Mouse (Mus musculus): ENCODE measurements around the gene Slco2a1. TPM values are rescaled to one million over a fixed set of nuclear protein-coding genes. Genes with fewer than 3 reads are reported as not detected.

The Slco2a1 gene
- polyA plus RNA-seq, 1 experiment = 289 TPM

DNA sequence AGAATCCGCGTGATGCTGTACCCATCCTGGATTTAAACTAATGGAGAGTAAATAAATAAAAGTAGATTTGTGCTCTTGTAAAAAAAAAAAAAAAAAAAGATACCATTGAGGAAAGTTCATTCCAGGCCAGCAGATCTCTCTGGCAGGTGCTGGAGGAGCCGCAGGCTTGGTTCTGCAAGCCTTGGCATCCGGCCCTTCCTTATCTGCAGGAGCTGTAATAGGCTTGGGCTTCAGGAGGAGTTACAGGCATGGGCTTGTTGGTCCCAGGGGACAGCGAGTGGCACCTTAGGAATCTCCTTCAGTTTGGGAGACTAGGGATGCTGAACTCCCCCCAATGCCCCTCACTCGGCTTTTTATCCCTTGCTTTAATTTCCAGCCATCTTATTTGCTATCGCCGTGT lies 80.3 kb downstream of the Slco2a1 start:
- WGBS = 82% methylated on average over 8 of the region's 8 CpGs
- TF ChIP-seq POLR2A (IDR thresholded peaks at IDR 0.05; ENCODE audit: borderline replicate concordance, extremely low read depth, low read depth, low read length) (no peak), CTCF (IDR thresholded peaks at IDR 0.05; ENCODE audit: insufficient read depth, low read length) (no peak)
- Histone ChIP-seq H3K4me1 (ENCODE audit: control insufficient read depth, insufficient read depth, low read length) (peaks cover 9% of the 10 kb centered on the region), H3K4me3 (replicated peaks; ENCODE audit: extremely low read depth, low read depth, low read length) (no peak overlapping the region)
- DNase-seq = no peak

DNA sequence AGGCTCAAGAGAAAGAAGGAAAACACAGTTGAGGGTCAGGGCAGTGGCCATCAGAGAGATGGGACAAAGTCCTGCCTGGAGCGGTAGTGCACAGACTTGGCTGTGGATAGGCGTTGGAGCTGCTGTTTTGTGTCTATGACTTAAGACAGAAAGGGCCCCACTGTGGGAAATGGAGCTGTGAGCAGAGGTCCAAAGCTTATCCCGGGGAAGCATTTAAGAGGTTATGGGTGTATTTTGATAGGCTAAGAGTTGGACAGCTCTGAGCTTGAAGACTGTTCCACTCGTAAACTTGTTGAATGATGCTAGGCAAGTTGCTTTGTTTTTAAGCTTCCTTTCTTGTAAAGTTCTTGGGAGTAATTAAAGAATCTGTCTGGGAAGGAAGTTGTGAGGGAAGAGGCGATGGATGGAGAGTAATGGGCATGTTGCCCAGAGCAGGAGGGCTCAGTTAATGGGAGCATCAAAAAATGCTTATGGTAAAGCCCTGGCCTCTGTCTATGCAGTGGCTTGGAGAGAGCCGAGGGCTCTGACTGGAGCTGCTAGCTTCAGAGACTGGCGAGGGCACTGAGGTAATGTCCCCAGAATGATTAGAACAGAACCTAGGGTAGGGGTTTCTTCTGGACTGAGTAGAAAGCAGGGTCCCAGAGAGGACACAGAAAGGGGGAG lies 83.2 kb downstream of the Slco2a1 start:
- no peak for TF ChIP-seq POLR2A (IDR thresholded peaks at IDR 0.05; ENCODE audit: borderline replicate concordance, extremely low read depth, low read depth, low read length)
- TF ChIP-seq CTCF (IDR thresholded peaks at IDR 0.05; ENCODE audit: insufficient read depth, low read length) = no peak
- Histone ChIP-seq H3K4me1 (ENCODE audit: control insufficient read depth, insufficient read depth, low read length) (peaks cover 16% of the 10 kb centered on the region), H3K4me3 (replicated peaks; ENCODE audit: extremely low read depth, low read depth, low read length) (no peak overlapping the region)
- WGBS = 51% methylated on average over 7 of the region's 7 CpGs
- DNase-seq = no peak

DNA sequence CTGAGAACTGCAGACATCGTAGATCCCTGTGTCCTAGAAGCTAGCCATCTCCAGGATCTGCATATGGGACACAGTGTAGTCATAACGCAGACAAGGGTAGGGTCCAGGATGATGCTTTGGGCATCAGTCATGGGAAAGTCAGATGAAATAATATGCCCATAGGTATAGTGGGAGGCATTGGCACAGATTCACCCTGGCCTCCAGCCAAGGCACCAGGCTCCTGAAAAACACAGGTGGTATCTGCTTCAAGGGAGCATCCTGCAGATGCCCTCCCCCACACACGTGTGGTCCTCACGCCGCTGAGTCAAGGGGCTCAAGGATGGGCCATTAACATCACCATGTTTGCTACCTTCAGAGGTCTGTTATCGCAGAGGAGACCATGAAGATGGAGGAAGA lies 83.7 kb downstream of the Slco2a1 start:
- no peak for DNase-seq
- TF ChIP-seq CTCF (IDR thresholded peaks at IDR 0.05; ENCODE audit: insufficient read depth, low read length) = no peak
- no peak for TF ChIP-seq POLR2A (IDR thresholded peaks at IDR 0.05; ENCODE audit: borderline replicate concordance, extremely low read depth, low read depth, low read length)
- 89% methylated on average over 6 of the region's 6 CpGs for WGBS
- H3K4me1 ChIP-seq (ENCODE audit: control insufficient read depth, insufficient read depth, low read length) = peaks cover 20% of the 10 kb centered on the region
- H3K4me3 ChIP-seq (replicated peaks; ENCODE audit: extremely low read depth, low read depth, low read length) = no peak overlapping the region

DNA sequence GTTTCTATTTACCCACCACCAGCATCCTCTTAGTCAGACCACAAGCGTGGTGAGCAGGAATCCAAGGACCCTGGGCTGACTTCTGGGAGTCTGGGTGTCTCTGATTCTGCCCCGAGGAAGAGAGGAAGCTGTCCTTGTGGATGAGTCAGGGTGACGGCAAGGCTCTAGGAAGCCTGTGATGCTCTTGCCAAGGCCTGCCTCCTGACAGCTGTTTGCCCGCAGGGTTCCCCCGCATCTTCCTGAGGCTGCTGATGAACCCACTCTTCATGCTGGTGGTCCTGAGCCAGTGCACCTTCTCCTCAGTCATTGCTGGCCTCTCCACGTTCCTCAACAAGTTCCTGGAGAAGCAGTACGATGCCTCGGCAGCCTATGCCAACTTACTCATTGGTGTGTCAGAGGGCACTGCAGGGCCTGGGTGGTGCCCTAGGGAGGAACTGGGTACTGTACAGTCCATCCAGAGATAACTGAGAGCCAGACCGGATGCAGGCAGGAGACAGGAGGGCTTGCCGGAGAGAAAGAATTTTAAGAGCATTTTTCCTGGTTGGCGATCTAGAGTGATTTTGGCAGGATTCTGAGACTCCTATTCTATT lies 84.5 kb downstream of the Slco2a1 start:
- DNase-seq = no peak
- H3K4me3 ChIP-seq (replicated peaks; ENCODE audit: extremely low read depth, low read depth, low read length) = no peak overlapping the region
- H3K4me1 ChIP-seq (ENCODE audit: control insufficient read depth, insufficient read depth, low read length) = peaks cover 28% of the 10 kb centered on the region
- WGBS = 36% methylated on average over 11 of the region's 11 CpGs
- TF ChIP-seq POLR2A (IDR thresholded peaks at IDR 0.05; ENCODE audit: borderline replicate concordance, extremely low read depth, low read depth, low read length) (no peak), CTCF (IDR thresholded peaks at IDR 0.05; ENCODE audit: insufficient read depth, low read length) (no peak)

DNA sequence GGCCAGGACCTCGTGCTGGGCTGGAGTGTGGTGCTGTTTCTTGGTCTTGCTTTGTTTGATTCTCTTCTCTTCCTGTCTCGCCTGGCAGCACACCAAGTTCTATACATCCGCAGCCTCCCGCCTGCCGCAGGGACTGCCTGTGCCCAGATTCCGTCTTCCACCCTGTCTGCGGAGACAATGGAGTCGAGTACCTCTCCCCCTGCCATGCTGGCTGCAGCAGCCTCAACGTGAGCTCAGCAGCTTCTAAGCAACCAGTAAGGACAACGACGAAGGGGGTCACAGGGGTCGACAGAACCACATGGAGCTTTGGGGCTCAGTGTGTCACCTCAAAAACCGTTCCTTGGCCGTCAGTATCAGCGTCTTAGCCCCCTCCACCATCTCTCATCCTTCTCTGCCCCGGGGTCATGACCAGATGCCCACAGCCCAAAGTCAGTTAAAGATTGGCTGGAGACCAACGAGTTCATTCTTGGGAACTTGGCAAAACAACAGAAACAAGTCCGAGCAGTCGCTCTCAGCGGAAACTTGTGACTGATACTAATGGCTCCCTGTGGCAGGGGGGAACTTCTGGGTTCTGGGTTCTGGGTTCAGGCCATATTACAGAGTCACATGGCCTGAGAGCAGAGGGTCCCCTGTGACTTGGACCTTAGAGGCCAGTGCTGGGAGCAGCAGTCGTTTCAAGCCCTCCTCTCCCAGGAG lies 88.5 kb downstream of the Slco2a1 start:
- DNase-seq = peak; percentile 52

DNA sequence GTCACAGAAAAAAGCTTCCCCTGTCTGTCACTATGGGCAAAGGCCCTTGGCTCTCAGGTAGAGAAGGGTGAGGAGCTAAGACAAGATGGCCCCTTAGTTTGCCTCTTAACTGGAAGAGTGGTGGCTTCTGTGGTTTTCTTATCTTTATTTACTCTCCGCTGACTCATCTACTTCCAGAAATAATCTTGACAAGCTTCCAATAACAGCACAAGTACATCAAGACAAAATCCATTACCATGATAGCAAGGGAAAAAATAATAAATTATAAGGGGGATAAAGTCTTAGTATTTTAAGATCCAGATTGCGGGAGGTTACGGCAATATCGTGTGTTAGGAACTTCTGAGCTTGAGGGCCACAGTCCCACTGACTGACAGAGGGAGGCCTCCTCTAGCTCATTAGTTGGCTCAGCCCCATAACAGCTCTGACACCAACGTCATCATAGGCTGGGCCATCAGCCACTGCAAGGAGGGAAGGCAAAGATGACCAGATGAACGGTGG lies 89.7 kb downstream of the Slco2a1 start:
- Histone ChIP-seq H3K4me1 (ENCODE audit: control insufficient read depth, insufficient read depth, low read length) (peaks cover 22% of the 10 kb centered on the region), H3K4me3 (replicated peaks; ENCODE audit: extremely low read depth, low read depth, low read length) (no peak overlapping the region)
- DNase-seq = no peak
- WGBS = 35% methylated on average over 6 of the region's 6 CpGs
- TF ChIP-seq CTCF (IDR thresholded peaks at IDR 0.05; ENCODE audit: insufficient read depth, low read length) (no peak), POLR2A (IDR thresholded peaks at IDR 0.05; ENCODE audit: borderline replicate concordance, extremely low read depth, low read depth, low read length) (no peak)

More for the DNA sequence above, 88.5 kb downstream of the Slco2a1 start:
- H3K4me3 ChIP-seq (replicated peaks; ENCODE audit: extremely low read depth, low read depth, low read length) = no peak overlapping the region
- 34% methylated on average over 21 of the region's 21 CpGs for WGBS
- TF ChIP-seq CTCF (IDR thresholded peaks at IDR 0.05; ENCODE audit: insufficient read depth, low read length) (no peak), POLR2A (IDR thresholded peaks at IDR 0.05; ENCODE audit: borderline replicate concordance, extremely low read depth, low read depth, low read length) (peak; percentile 30; the same call in 1 of the 2 replicates)
- peaks cover 28% of the 10 kb centered on the region for H3K4me1 ChIP-seq (ENCODE audit: control insufficient read depth, insufficient read depth, low read length)

DNA sequence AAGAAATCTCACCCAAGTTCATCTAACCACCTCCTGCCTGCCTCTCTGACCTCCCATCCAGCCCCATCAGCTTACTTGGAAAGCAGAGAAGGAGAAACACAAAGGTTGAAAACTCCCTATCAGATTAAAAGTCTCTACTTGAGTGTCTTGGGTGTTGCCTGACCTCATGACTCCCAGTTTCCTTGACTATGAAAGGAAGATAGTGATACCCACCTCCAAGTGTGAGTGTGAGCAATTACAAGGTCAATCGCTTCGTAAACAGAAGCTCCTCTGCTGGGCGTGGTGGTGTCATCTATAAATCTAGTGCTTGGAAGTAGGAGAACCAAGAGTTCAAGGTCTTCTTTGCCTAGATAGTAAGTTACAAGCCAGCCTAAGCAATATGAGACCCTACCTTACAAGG lies 91.7 kb downstream of the Slco2a1 start:
- 78% methylated on average over 3 of the region's 3 CpGs for WGBS
- no peak overlapping the region for H3K4me3 ChIP-seq (replicated peaks; ENCODE audit: extremely low read depth, low read depth, low read length)
- no peak for TF ChIP-seq CTCF (IDR thresholded peaks at IDR 0.05; ENCODE audit: insufficient read depth, low read length)
- no peak for TF ChIP-seq POLR2A (IDR thresholded peaks at IDR 0.05; ENCODE audit: borderline replicate concordance, extremely low read depth, low read depth, low read length)
- no peak for DNase-seq
- peaks cover 22% of the 10 kb centered on the region for H3K4me1 ChIP-seq (ENCODE audit: control insufficient read depth, insufficient read depth, low read length)

DNA sequence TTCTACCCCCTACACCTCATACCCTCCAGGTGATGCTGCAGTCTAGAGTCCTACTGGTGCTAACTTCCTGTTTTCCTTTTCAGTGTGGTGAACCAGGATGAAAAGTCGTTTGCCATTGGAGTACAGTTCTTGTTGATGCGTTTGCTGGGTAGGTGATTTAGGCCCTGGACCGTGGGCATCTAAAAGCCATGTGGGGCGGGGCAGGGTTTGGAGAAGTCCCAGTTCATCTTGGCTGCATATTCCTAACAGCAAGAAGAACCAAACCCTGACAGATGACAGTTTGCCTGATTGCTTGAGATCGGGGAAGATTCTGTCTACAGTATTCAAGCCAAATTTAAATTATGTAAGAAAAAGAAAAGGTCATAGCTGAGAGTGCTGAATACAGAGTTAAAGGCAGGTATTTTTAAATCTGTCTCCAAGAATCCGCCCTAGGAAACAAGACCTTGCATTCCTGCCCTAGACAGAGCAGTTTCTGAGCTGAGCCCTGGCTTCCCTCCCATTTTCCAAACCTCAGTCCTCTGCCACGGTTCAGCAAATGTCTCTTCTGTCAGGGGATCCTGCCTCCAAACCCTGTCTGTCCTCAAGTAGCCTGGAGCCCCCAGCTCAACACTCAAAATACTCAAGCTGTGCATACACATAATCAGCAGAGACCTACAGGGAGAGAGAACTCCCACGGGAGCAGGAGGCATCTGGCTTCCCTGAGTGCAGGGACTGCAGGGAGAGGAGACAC lies 93.9 kb downstream of the Slco2a1 start:
- Histone ChIP-seq H3K4me1 (ENCODE audit: control insufficient read depth, insufficient read depth, low read length) (peaks cover 9% of the 10 kb centered on the region), H3K4me3 (replicated peaks; ENCODE audit: extremely low read depth, low read depth, low read length) (no peak overlapping the region)
- DNase-seq = no peak
- WGBS = 54% methylated on average over 8 of the region's 8 CpGs
- no peak for TF ChIP-seq POLR2A (IDR thresholded peaks at IDR 0.05; ENCODE audit: borderline replicate concordance, extremely low read depth, low read depth, low read length)
- no peak for TF ChIP-seq CTCF (IDR thresholded peaks at IDR 0.05; ENCODE audit: insufficient read depth, low read length)

DNA sequence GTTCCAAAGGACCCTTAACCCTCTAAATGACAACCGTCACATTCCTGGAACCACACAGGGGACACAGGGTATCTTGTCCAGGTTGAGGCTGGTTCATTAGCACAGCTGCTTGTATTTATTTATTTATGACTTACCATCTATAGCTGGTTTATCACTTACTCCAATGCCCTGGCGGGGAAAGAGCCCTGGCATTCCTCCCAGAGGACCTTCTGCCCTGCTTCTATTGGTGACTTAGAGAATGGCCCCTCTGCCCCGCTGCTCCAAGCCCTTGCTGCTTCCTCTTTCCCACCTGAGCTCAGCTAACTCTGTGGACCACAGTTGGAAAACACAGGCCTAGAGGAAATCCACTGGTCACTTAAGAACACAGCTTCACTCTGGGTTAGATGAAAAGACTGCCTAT lies 94.9 kb downstream of the Slco2a1 start:
- no peak overlapping the region for H3K4me3 ChIP-seq (replicated peaks; ENCODE audit: extremely low read depth, low read depth, low read length)
- peaks cover 2% of the 10 kb centered on the region; the same call in 1 of the 2 replicates for H3K4me1 ChIP-seq (ENCODE audit: control insufficient read depth, insufficient read depth, low read length)
- 72% methylated on average over 3 of the region's 3 CpGs for WGBS
- DNase-seq = no peak
- TF ChIP-seq CTCF (IDR thresholded peaks at IDR 0.05; ENCODE audit: insufficient read depth, low read length) (no peak), POLR2A (IDR thresholded peaks at IDR 0.05; ENCODE audit: borderline replicate concordance, extremely low read depth, low read depth, low read length) (no peak)

All from lung, adult 2 months (tissue).